Mouse (Mus musculus) heart, postnatal 0 days (tissue): ENCODE results near the gene Map3k3.

Experiments used
- CTCF ChIP-seq: IDR thresholded peaks from 2 replicates; pipeline ENCODE4 v1.5.1; 2016; ENCODE audit warnings: antibody characterized with exemption, control low read depth, low read depth
- EP300 ChIP-seq: IDR thresholded peaks from 2 replicates; pipeline ENCODE4 v1.6.1; 2016; ENCODE audit warnings: antibody characterized with exemption, low read depth

DNA sequence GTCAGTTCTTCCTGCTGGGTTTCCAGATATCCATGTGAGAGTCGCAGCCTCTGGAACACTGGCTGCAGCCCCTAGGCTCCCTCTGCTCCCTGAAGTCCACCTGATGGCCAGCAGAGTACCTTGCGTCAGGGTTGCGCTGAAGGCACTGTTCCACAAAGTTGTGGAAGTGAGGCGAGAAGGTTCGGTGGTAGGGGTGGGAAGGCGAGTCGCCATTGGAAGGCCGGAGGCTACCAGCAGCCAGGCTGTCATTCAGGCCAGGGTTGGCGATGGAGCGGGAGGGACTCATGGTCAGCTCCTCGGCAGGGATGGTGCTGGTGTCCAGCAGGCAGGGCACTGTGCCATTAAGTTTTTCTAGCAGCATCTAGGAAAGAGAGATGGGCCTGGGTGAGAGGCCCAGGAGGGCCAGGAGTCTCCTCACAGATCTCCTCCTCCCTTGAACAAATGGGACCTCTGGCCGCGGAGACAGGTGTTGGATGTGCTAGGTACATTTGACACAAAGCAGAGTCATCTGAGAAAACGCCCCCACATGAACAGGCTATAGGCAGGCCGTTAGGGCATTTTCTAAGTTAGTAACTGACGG, 80.3 kb downstream of the Map3k3 start:
- TF ChIP-seq CTCF (no peak), EP300 (no peak)
